Mouse (Mus musculus) left cerebral cortex, adult 18-20 months (tissue): ENCODE data around the gene Ttbk2. TPM values are rescaled to one million over a fixed set of nuclear protein-coding genes. Genes with fewer than 3 reads are reported as not detected.

Experiments used
- total RNA-seq, 2 experiments: library from RNA; stranded (reverse); gene quantifications; 2 replicates each; pipeline ENCODE4 v1.2.3; 2021

Ttbk2 gene
- total RNA-seq, 2 experiments from 2014 or later = 89.8 to 93.3 TPM

Other genes starting within 250 kb of the Ttbk2 start
- 10 to 100 TPM; 13.1 to 14.9 TPM for gene Haus2, start 241.2 kb downstream of the Ttbk2 start, total RNA-seq
- gene Lrrc57, start 241.1 kb downstream of the Ttbk2 start, total RNA-seq = 10 to 100 TPM; 43.6 to 44.7 TPM
- gene Stard9, start 221.5 kb downstream of the Ttbk2 start, total RNA-seq = 1 to 10 TPM; 6.9 to 8.8 TPM
- 10 to 100 TPM; 25.2 to 26.5 TPM for gene Cdan1, start 476 bp downstream of the Ttbk2 start, total RNA-seq
- 10 to 100 TPM; 43.2 to 45.0 TPM for gene Ubr1, start 120.1 kb upstream of the Ttbk2 start, total RNA-seq
- 10 to 100 TPM; 24.8 to 25.6 TPM for gene Tmem62, start 126.4 kb upstream of the Ttbk2 start, total RNA-seq
- 10 to 100 TPM; 63.0 to 64.6 TPM for gene Ccndbp1, start 157.8 kb upstream of the Ttbk2 start, total RNA-seq
- gene Epb42, start 186.5 kb upstream of the Ttbk2 start, total RNA-seq = not detected
- under 1 TPM in 1 of 2 experiments, not detected in 1; 0.14 TPM for gene Tgm5, start 235.2 kb upstream of the Ttbk2 start, total RNA-seq